Mouse (Mus musculus) gastrocnemius, postnatal 4 days (tissue): ENCODE data around the gene Olfr640. TPM values are rescaled to one million over a fixed set of nuclear protein-coding genes. Genes with fewer than 3 reads are reported as not detected.

Experiments used
- DNase-seq, 2 experiments: peaks; one replicate each; pipeline ENCODE4 v3.0.0; 2021 to 2022; ENCODE audit warnings: low spot score in 2 of 2, mixed read lengths in 2 of 2
- long read RNA-seq, 2 experiments: library from polyadenylated mRNA; stranded (forward); transcript quantifications; one replicate each; pipeline ENCODE4 v2.0.0; 2021
- total RNA-seq, 2 experiments: library from RNA; stranded (reverse); gene quantifications; 2 replicates each; pipeline ENCODE4 v1.2.3; 2021

Olfr640 gene
- total RNA-seq, result not detected
- long read RNA-seq, experiment 1, result 0 reads
- long read RNA-seq, experiment 2, result 0 reads

- DNase-seq, result no peak
Observed at GRCm38 (mm10) chr7:104025473-104025872, at the start of gene Olfr640. Gene Olfr640, minus strand, starts transcription at chr7:104025573.

GRCm38 (mm10) chr7:104071769-104072168 lies 46.4 kb upstream of the Olfr640 start, which contains the start of gene Olfr644:
Gene Olfr644, minus strand, starts transcription at chr7:104071869.
- DNase-seq, result no peak

- no peak for DNase-seq
Observed at GRCm38 (mm10) chr7:104061345-104061744, 36.0 kb upstream of the Olfr640 start, which contains the start of gene 4930516K23Rik. Gene 4930516K23Rik, minus strand, starts transcription at chr7:104061445.

GRCm38 (mm10) chr7:104059215-104059614 lies 33.8 kb upstream of the Olfr640 start:
- no peak for DNase-seq

- DNase-seq, result no peak
Observed at GRCm38 (mm10) chr7:104052566-104052965, 27.2 kb upstream of the Olfr640 start, which contains the start of gene Olfr642. Gene Olfr642, minus strand, starts transcription at chr7:104052666.

GRCm38 (mm10) chr7:104050745-104051144 lies 25.4 kb upstream of the Olfr640 start:
- no peak for DNase-seq

GRCm38 (mm10) chr7:104035145-104035544 lies 9.8 kb upstream of the Olfr640 start, which contains the start of gene Olfr641:
Gene Olfr641, plus strand, starts transcription at chr7:104035445.
- DNase-seq, result no peak

- no peak for DNase-seq
Observed at GRCm38 (mm10) chr7:104026978-104027377, 1.6 kb upstream of the Olfr640 start.

- DNase-seq, result no peak
Observed at GRCm38 (mm10) chr7:104021651-104022050, 3.7 kb downstream of the Olfr640 start.

- DNase-seq, result no peak
Observed at GRCm38 (mm10) chr7:104018953-104019352, 6.4 kb downstream of the Olfr640 start.

- no peak for DNase-seq
Observed at GRCm38 (mm10) chr7:104017203-104017602, 8.2 kb downstream of the Olfr640 start, which contains the start of gene Olfr639. Gene Olfr639, minus strand, starts transcription at chr7:104017303.

- DNase-seq, result no peak
Observed at GRCm38 (mm10) chr7:103999124-103999523, 26.2 kb downstream of the Olfr640 start.

- DNase-seq, result no peak
Observed at GRCm38 (mm10) chr7:103998446-103998845, 26.9 kb downstream of the Olfr640 start, which contains the start of gene Olfr638. Gene Olfr638, plus strand, starts transcription at chr7:103998746.

GRCm38 (mm10) chr7:103971782-103972181 lies 53.6 kb downstream of the Olfr640 start:
- DNase-seq, result no peak

- no peak for DNase-seq
Observed at GRCm38 (mm10) chr7:103970852-103971251, 54.5 kb downstream of the Olfr640 start, which contains the start of gene Olfr635. Gene Olfr635, plus strand, starts transcription at chr7:103971152.

Other genes starting within 250 kb of the Olfr640 start
- gene Olfr68, start 245.9 kb downstream of the Olfr640 start, total RNA-seq, result not detected
- not detected for gene Olfr67, start 233.8 kb downstream of the Olfr640 start, total RNA-seq
- 10 to 100 TPM; 62.8 to 81.8 TPM for gene Hbb-bt, start 211.6 kb downstream of the Olfr640 start, total RNA-seq
- 100 to 1,000 TPM; 289 to 541 TPM for gene Hbb-bs, start 197.5 kb downstream of the Olfr640 start, total RNA-seq
- not detected for gene Hbb-bh2, start 185.1 kb downstream of the Olfr640 start, total RNA-seq
- gene Hbb-bh1, start 182.4 kb downstream of the Olfr640 start, total RNA-seq, result not detected
- gene Hbb-y, start 172.4 kb downstream of the Olfr640 start, total RNA-seq, result not detected
- gene Olfr66, start 139.3 kb downstream of the Olfr640 start, total RNA-seq, result not detected
- gene Olfr64, start 131.1 kb downstream of the Olfr640 start, total RNA-seq, result not detected
- not detected for gene Olfr65, start 122.1 kb downstream of the Olfr640 start, total RNA-seq
- gene Olfr631, start 96.7 kb downstream of the Olfr640 start, total RNA-seq, result not detected
- not detected for gene Olfr632, start 91.2 kb downstream of the Olfr640 start, total RNA-seq
- not detected for gene Olfr633, start 81.1 kb downstream of the Olfr640 start, total RNA-seq
- gene Olfr635, start 54.4 kb downstream of the Olfr640 start, total RNA-seq, result under 1 TPM in 1 of 2 experiments, not detected in 1; 0.03 TPM
- not detected for gene Olfr638, start 26.8 kb downstream of the Olfr640 start, total RNA-seq
- gene Olfr639, start 8.3 kb downstream of the Olfr640 start, total RNA-seq, result under 1 TPM; 0.03 to 0.05 TPM
- gene Olfr641, start 9.9 kb upstream of the Olfr640 start, total RNA-seq, result not detected
- gene Olfr642, start 27.1 kb upstream of the Olfr640 start, total RNA-seq, result not detected
- not detected for gene 4930516K23Rik, start 35.9 kb upstream of the Olfr640 start, total RNA-seq
- gene Olfr644, start 46.3 kb upstream of the Olfr640 start, total RNA-seq, result not detected
- not detected for gene Olfr645, start 59.9 kb upstream of the Olfr640 start, total RNA-seq
- not detected for gene Olfr646, start 79.3 kb upstream of the Olfr640 start, total RNA-seq
- not detected for gene Ubqln5, start 104.3 kb upstream of the Olfr640 start, total RNA-seq
- not detected for gene Olfr643, start 111.8 kb upstream of the Olfr640 start, total RNA-seq
- not detected for gene Ubqln3, start 117.7 kb upstream of the Olfr640 start, total RNA-seq
- gene Ubqlnl, start 125.0 kb upstream of the Olfr640 start, total RNA-seq, result not detected
- not detected for gene Olfm5, start 139.3 kb upstream of the Olfr640 start, total RNA-seq
- not detected for gene Olfr648, start 157.8 kb upstream of the Olfr640 start, total RNA-seq
- not detected for gene Olfr649, start 170.4 kb upstream of the Olfr640 start, total RNA-seq
- 1 to 10 TPM in 1 of 2 experiments, under 1 TPM in 1; 0.57 to 1.3 TPM for gene Trim6, start 193.2 kb upstream of the Olfr640 start, total RNA-seq
- gene Trim34a, start 218.9 kb upstream of the Olfr640 start, total RNA-seq, result 1 to 10 TPM; 1.8 to 2.0 TPM